Mouse (Mus musculus) monocyte, adult 5-6 weeks (primary cell): Measurements from ENCODE around the gene Ugt1a2. TPM values are rescaled to one million over a fixed set of nuclear protein-coding genes. Genes with fewer than 3 reads are reported as not detected.

Experiments used
- ATAC-seq: fragments of 153-309, 156-312 bp; replicated peaks from 2 replicates; pipeline ENCODE4 v1.8.0; 2017; ENCODE audit warnings: mild to moderate bottlenecking; ENCODE audit not compliant: low TSS enrichment, insufficient number of reproducible peaks, severe bottlenecking, poor library complexity, low FRiP score
- total RNA-seq: library from RNA; stranded (forward); fragments of 200-1000, 200-491, 200-594 nt; gene quantifications from 3 replicates; pipeline ENCODE4 v1.2.3, GENCODE M21; 2017

Gene Ugt1a2
- total RNA-seq, 1 experiment from 2014 or later: 1.4 TPM

GRCm38 (mm10) chr1:88230421-88230820 is 30.0 kb downstream of the Ugt1a2 start:
- ATAC-seq: no peak

GRCm38 (mm10) chr1:88230981-88231802 is 30.8 kb downstream of the Ugt1a2 start:
- ATAC-seq: no peak

GRCm38 (mm10) chr1:88231803-88232499 is 31.6 kb downstream of the Ugt1a2 start:
- no peak for ATAC-seq

GRCm38 (mm10) chr1:88232664-88233380 is 32.4 kb downstream of the Ugt1a2 start:
- no peak for ATAC-seq

GRCm38 (mm10) chr1:88233421-88234247 is 33.2 kb downstream of the Ugt1a2 start:
- ATAC-seq: no peak

- ATAC-seq: no peak
These were observed 33.8 kb downstream of the Ugt1a2 start for GRCm38 (mm10) chr1:88234248-88234610.

GRCm38 (mm10) chr1:88234646-88235045 is 34.2 kb downstream of the Ugt1a2 start:
- no peak for ATAC-seq

GRCm38 (mm10) chr1:88235046-88235893 is 34.9 kb downstream of the Ugt1a2 start:
- no peak for ATAC-seq

GRCm38 (mm10) chr1:88235894-88236415 is 35.6 kb downstream of the Ugt1a2 start:
- ATAC-seq: no peak

GRCm38 (mm10) chr1:88237311-88237710 is 36.9 kb downstream of the Ugt1a2 start:
- no peak for ATAC-seq

- no peak for ATAC-seq
These were observed 38.4 kb downstream of the Ugt1a2 start for GRCm38 (mm10) chr1:88238771-88239170.

- ATAC-seq: no peak
These were observed 39.7 kb downstream of the Ugt1a2 start for GRCm38 (mm10) chr1:88240072-88240471.

- ATAC-seq: no peak
These were observed 40.2 kb downstream of the Ugt1a2 start for GRCm38 (mm10) chr1:88240579-88240978.

GRCm38 (mm10) chr1:88243861-88244260 is 43.5 kb downstream of the Ugt1a2 start:
- ATAC-seq: no peak

- ATAC-seq: no peak
These were observed 45.5 kb downstream of the Ugt1a2 start for GRCm38 (mm10) chr1:88245881-88246280.

GRCm38 (mm10) chr1:88246386-88246785 is 46.0 kb downstream of the Ugt1a2 start:
- ATAC-seq: no peak

GRCm38 (mm10) chr1:88247660-88248059 is 47.3 kb downstream of the Ugt1a2 start:
- ATAC-seq: no peak

- no peak for ATAC-seq
These were observed 48.3 kb downstream of the Ugt1a2 start for GRCm38 (mm10) chr1:88248658-88249057.
